Mouse (Mus musculus) duodenum, adult 2 months (tissue): ENCODE data around the gene Fsd2. TPM values are rescaled to one million over a fixed set of nuclear protein-coding genes. Genes with fewer than 3 reads are reported as not detected.

Source experiments
- polyA plus RNA-seq: library from polyadenylated mRNA; depleted of rRNA; stranded (reverse); fragments of >200 nt; gene quantifications from 2 replicates; pipeline ENCODE4 v1.2.3, GENCODE M21; 2012; ENCODE audit warnings: low replicate concordance; rRNA removed

Fsd2 gene
- polyA plus RNA-seq = 0.04 TPM in 1 of 2 replicates, not detected in the other

GRCm38 (mm10) chr7:81566892-81567291 is at the start of gene Fsd2:
Gene Fsd2 (minus strand): TSS chr7:81566944.

GRCm38 (mm10) chr7:81571108-81571940 is 4.6 kb upstream of the Fsd2 start, which contains the start of gene Whamm:
Gene Whamm (plus strand): TSS chr7:81571266.

DNA sequence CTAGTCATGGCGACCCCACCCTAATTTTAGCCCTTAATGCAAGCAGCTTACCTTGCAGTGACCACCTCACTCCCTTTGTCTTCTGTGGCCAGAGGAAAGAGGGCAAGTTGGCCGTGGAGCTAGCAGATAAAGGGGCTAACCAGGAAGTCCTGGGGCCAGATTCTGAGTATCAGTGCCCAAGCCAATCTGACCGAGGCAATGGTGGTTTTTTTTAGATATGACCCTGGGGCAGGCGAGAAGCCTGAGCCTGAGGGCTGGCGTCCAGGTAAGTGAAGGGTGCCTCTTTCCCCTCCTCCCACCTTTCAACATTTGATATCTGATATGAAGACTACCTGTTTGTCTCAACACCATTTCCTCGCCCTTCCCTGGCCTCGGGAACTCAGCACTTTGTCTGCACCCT is 68.6 kb downstream of the Fsd2 start, which contains the start of gene BC048679:
Gene BC048679, minus strand, starts transcription at position 101 of the 400 bp plus-strand sequence.

DNA sequence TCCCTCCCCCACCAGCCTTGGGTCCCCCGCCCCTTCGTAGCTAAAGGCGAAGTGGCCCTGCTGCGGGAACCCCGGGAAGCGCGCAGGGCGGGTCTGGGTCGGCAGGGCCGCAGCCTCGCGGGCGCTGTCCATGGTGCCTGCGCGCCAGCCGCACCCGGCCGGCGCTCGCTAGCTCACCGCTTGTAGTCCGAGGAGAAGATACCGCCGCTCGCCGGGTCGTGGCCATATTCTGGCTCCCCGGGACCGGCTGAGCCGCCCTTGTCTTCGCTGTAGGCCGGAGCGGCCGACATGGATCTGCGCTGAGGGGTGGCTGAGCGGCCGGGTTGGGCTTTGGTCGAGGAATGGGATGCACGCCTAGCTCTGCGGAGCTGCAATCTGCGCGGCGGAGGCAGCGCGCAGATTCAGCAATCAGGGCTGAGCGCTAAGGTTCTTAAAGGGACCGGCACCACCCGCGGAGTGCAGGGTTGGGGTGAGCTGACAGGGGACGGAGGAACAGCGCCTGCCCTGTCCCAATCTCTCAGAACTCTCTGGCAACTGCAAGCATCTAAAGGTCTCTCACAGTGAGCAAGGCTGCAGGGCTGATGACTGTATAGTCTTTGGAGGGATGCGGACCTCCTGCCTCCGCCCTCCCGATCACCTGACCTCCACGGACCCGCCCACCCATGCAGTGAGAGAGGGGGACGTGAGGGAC is 73.3 kb downstream of the Fsd2 start, which contains the start of gene Ap3b2:
Gene Ap3b2, minus strand, starts transcription at position 595 of the 691 bp plus-strand sequence.

Other genes with a start within 250 kb of the Fsd2 start
- 362 and 399 TPM in 2 replicates for gene Rps17, start 221.7 kb downstream of the Fsd2 start, polyA plus RNA-seq
- gene Cpeb1, start 111.5 kb downstream of the Fsd2 start, polyA plus RNA-seq = 0.44 and 1.3 TPM in 2 replicates
- gene Ap3b2, start 73.0 kb downstream of the Fsd2 start, polyA plus RNA-seq = 1.0 and 1.9 TPM in 2 replicates
- not detected in 2 replicates for gene BC048679, start 68.7 kb downstream of the Fsd2 start, polyA plus RNA-seq
- gene Whamm, start 4.3 kb upstream of the Fsd2 start, polyA plus RNA-seq = 21.4 and 40.7 TPM in 2 replicates
- 16.4 and 23.1 TPM in 2 replicates for gene Homer2, start 140.6 kb upstream of the Fsd2 start, polyA plus RNA-seq
- gene Ramac, start 196.0 kb upstream of the Fsd2 start, polyA plus RNA-seq = 2.2 and 2.3 TPM in 2 replicates
- gene 3110040N11Rik, start 222.5 kb upstream of the Fsd2 start, polyA plus RNA-seq = 13.1 and 15.9 TPM in 2 replicates